8 mouse cellular contexts compared by ENCODE assay signal in genomic region chr10:62449364-62450279, GRCm38 (mm10). TPM values are rescaled to one million over a fixed set of nuclear protein-coding genes. Genes with fewer than 3 reads are reported as not detected.
A peak's percentile ranks its signal among the peaks of the same experiment; 100 is the strongest.
DNase-seq lines count a peak whose midpoint lies in the region; ATAC-seq and TF ChIP-seq lines count a peak whose summit lies in the region.

TSS of gene 4930507D05Rik (plus strand) at chr10:62449489.
TSS of gene Supv3l1 (minus strand) at chr10:62449738.

- no peak for TF ChIP-seq POLR2A in bone marrow macrophage, adult 2 months (IDR thresholded peaks at IDR 0.05; ENCODE audit: borderline replicate concordance, low read depth, low read length)
- TF ChIP-seq POLR2A in embryonic fibroblast, embryonic 13.5 days (IDR thresholded peaks at IDR 0.05; ENCODE audit: low read depth, low read length): peak; percentile 69

- H3K4me3 ChIP-seq in bone marrow macrophage, adult 2 months (ENCODE audit: insufficient read depth, low read length): peak within 1 kb of the TSS; percentile 70
- peak within 1 kb of the TSS; percentile 99 for H3K4me3 ChIP-seq in embryonic fibroblast, embryonic 13.5 days (ENCODE audit: insufficient read depth, low read length)
- H3K4me3 ChIP-seq in kidney, embryonic 14.5 days (ENCODE audit: low read length): peak within 1 kb of the TSS; percentile 99
- H3K4me3 ChIP-seq in limb, embryonic 15.5 days: peak within 1 kb of the TSS; percentile 99

- peak within 1 kb of the TSS; percentile 96 for H3K9ac ChIP-seq in kidney, embryonic 14.5 days (ENCODE audit: low read depth, low read length)
- H3K9ac ChIP-seq in limb, embryonic 15.5 days: peak within 1 kb of the TSS; percentile 99

- H3K27me3 ChIP-seq in kidney, embryonic 14.5 days (ENCODE audit: control insufficient read depth, insufficient read depth, low read length): no peaks in the 10 kb centered on the region
- no peaks in the 10 kb centered on the region for H3K27me3 ChIP-seq in limb, embryonic 15.5 days

- peak; percentile 97 for DNase-seq in A20 (ENCODE audit: low read depth, low spot score)
- peak; percentile 89 to 92 for DNase-seq in heart, adult 9 months (ENCODE audit: low spot score in 2 of 2)
- peak; percentile 66 to 90 for DNase-seq in monocyte, adult 2 months (ENCODE audit: low read depth in 1 of 2, low spot score in 2 of 2)
- DNase-seq in spleen, postnatal 36 days (ENCODE audit: low spot score in 2 of 2): peak; percentile 76 to 85

- peaks cover 9% of the 10 kb centered on the region for H3K4me1 ChIP-seq in bone marrow macrophage, adult 2 months (ENCODE audit: control insufficient read depth, insufficient read depth, low read length)
- H3K4me1 ChIP-seq in embryonic fibroblast, embryonic 13.5 days (ENCODE audit: control insufficient read depth, insufficient read depth, low read length): peaks cover 5% of the 10 kb centered on the region; the same call in 1 of the 2 replicates
- peaks cover 9% of the 10 kb centered on the region for H3K4me1 ChIP-seq in kidney, embryonic 14.5 days (ENCODE audit: control insufficient read depth, insufficient read depth, low read length)
- H3K4me1 ChIP-seq in limb, embryonic 15.5 days: peaks cover 16% of the 10 kb centered on the region

- peak within 1 kb of the TSS; percentile 95 for H3K27ac ChIP-seq in bone marrow macrophage, adult 2 months (ENCODE audit: insufficient read depth, low read depth, low read length)
- peak within 1 kb of the TSS; percentile 86 for H3K27ac ChIP-seq in embryonic fibroblast, embryonic 13.5 days (ENCODE audit: insufficient read depth, low read length)
- H3K27ac ChIP-seq in kidney, embryonic 14.5 days (ENCODE audit: low read depth, low read length): peak within 1 kb of the TSS; percentile 79
- peak within 1 kb of the TSS; percentile 95 for H3K27ac ChIP-seq in limb, embryonic 15.5 days

- TF ChIP-seq CTCF in bone marrow macrophage, adult 2 months (IDR thresholded peaks at IDR 0.05; ENCODE audit: low read depth, low read length): no peak
- no peak for TF ChIP-seq CTCF in embryonic fibroblast, embryonic 13.5 days (IDR thresholded peaks at IDR 0.05; ENCODE audit: borderline replicate concordance, insufficient read depth, low read length)

- peak; percentile 86 for ATAC-seq in kidney, embryonic 14.5 days (ENCODE audit: low FRiP score, low TSS enrichment)
- ATAC-seq in limb, embryonic 15.5 days (ENCODE audit: insufficient number of reproducible peaks, low FRiP score, low TSS enrichment, low read depth): peak; percentile 86

- under 1% methylated on average over 71 of the region's 73 CpGs for WGBS in kidney, embryonic 14.5 days
- under 1% methylated on average over 73 of the region's 73 CpGs for WGBS in limb, embryonic 15.5 days

- peaks cover 27% of the 10 kb centered on the region for H3K36me3 ChIP-seq in kidney, embryonic 14.5 days (ENCODE audit: control insufficient read depth, insufficient read depth, low read length)
- H3K36me3 ChIP-seq in limb, embryonic 15.5 days: peaks cover 33% of the 10 kb centered on the region

- H3K9me3 ChIP-seq in kidney, embryonic 14.5 days (ENCODE audit: control insufficient read depth, low read length): no peaks in the 10 kb centered on the region
- no peaks in the 10 kb centered on the region for H3K9me3 ChIP-seq in limb, embryonic 15.5 days

- peak within 1 kb of the TSS; percentile 77 for H3K4me2 ChIP-seq in kidney, embryonic 14.5 days (replicated peaks; ENCODE audit: low read depth, low read length)
- H3K4me2 ChIP-seq in limb, embryonic 15.5 days: peak within 1 kb of the TSS; percentile 71

RNA-seq across cellular contexts. Expression of gene 4930507D05Rik, which starts in this region (rescaled TPM):
- not detected in 2 replicates for polyA plus RNA-seq in bone marrow macrophage, adult 2 months (2012; ENCODE audit: insufficient read depth, insufficient read length, missing spikeins)
- not detected in 2 replicates for polyA plus RNA-seq in embryonic fibroblast, embryonic 13.5 days (2011; ENCODE audit: insufficient read length, low read depth, missing spikeins)
- polyA plus RNA-seq in kidney, embryonic 14.5 days (2014; fragmentation: Nextera tagmentation; extraction: Ambion mirVana): 0.79 and 0.83 TPM in 2 replicates
- polyA plus RNA-seq in limb, embryonic 15.5 days (2015; fragmentation: Nextera tagmentation; extraction: Ambion mirVana): 0.35 and 0.37 TPM in 2 replicates

RNA-seq across cellular contexts. Expression of gene Supv3l1, which starts in this region (rescaled TPM):
- polyA plus RNA-seq in bone marrow macrophage, adult 2 months (2012; ENCODE audit: insufficient read depth, insufficient read length, missing spikeins): 9.4 and 14.4 TPM in 2 replicates
- polyA plus RNA-seq in embryonic fibroblast, embryonic 13.5 days (2011; ENCODE audit: insufficient read length, low read depth, missing spikeins): 19.7 and 22.7 TPM in 2 replicates
- 23.3 and 32.6 TPM in 2 replicates for polyA plus RNA-seq in kidney, embryonic 14.5 days (2014; fragmentation: Nextera tagmentation; extraction: Ambion mirVana)
- 22.6 and 22.8 TPM in 2 replicates for polyA plus RNA-seq in limb, embryonic 15.5 days (2015; fragmentation: Nextera tagmentation; extraction: Ambion mirVana)

Comparison
In these comparisons a context has a peak if more than half of its experiments do, and no peak if none do; other contexts are left out.
1. Peak in every context shown above with its lines: DNase-seq, ATAC-seq, H3K4me3 ChIP-seq and H3K27ac ChIP-seq.